Mouse (Mus musculus) heart, embryonic 16.5 days (tissue): ENCODE measurements around the gene Vps37d. TPM values are rescaled to one million over a fixed set of nuclear protein-coding genes. Genes with fewer than 3 reads are reported as not detected.
A peak's percentile ranks its signal among the peaks of the same experiment; 100 is the strongest.

Experiments used
- ATAC-seq: fragments of 200-750 bp; cut with Nextera tagmentation; replicated peaks from 2 replicates; pipeline ENCODE4 v1.8.0; 2017; ENCODE audit warnings: moderate number of reproducible peaks; ENCODE audit not compliant: insufficient read depth, low FRiP score; ENCODE audit errors: extremely low read depth
- H3K27ac ChIP-seq: fragments of 300-500 bp; sonication (generic); 2 replicates; pipeline ENCODE4 v1.5.1; 2014; ENCODE audit warnings: mild to moderate bottlenecking, low read length, control low read depth, moderate library complexity
- H3K27me3 ChIP-seq: fragments of 300-500 bp; sonication (generic); 2 replicates; pipeline ENCODE4 v1.6.1; 2014; ENCODE audit warnings: low read length, mixed read lengths; ENCODE audit not compliant: control insufficient read depth, insufficient read depth
- H3K36me3 ChIP-seq: fragments of 300-500 bp; sonication (generic); 2 replicates; pipeline ENCODE4 v1.6.1; 2014; ENCODE audit not compliant: control insufficient read depth, insufficient read depth
- H3K4me1 ChIP-seq: fragments of 300-500 bp; sonication (generic); 2 replicates; pipeline ENCODE4 v1.6.1; 2014; ENCODE audit warnings: low read length, mixed read lengths; ENCODE audit not compliant: control insufficient read depth, insufficient read depth
- H3K4me2 ChIP-seq: fragments of 300-500 bp; sonication (generic); 2 replicates; pipeline ENCODE4 v1.6.1; 2014; ENCODE audit warnings: low read depth, mild to moderate bottlenecking, control low read depth, low read length
- H3K4me3 ChIP-seq: fragments of 300-500 bp; sonication (generic); 2 replicates; pipeline ENCODE4 v1.5.1; 2014; ENCODE audit warnings: mild to moderate bottlenecking, control low read depth, low read length
- H3K9ac ChIP-seq: fragments of 300-500 bp; sonication (generic); 2 replicates; pipeline ENCODE4 v1.6.1; 2014; ENCODE audit warnings: low read length, control low read depth
- H3K9me3 ChIP-seq: fragments of 300-500 bp; sonication (generic); replicated peaks from 2 replicates; pipeline ENCODE4 v1.6.1; 2016; ENCODE audit warnings: low read length; ENCODE audit not compliant: control insufficient read depth
- WGBS: fragments of 180-500 bp; shearing (Covaris S2); extraction: QIAGEN DNeasy Blood & Tissue Kit; methylation state at CpG from one replicate; pipeline ENCODE4 v1.1.7; 2014; 5-methylcytosine and 5-hydroxymethylcytosine counted together
- polyA plus RNA-seq: library from polyadenylated mRNA; unstranded; fragments of >200 nt; fragmentation: Nextera tagmentation; extraction: Ambion mirVana; gene quantifications from 2 replicates; pipeline ENCODE4 v1.2.1, GENCODE M21; 2015

Vps37d gene
- polyA plus RNA-seq, 1 experiment from 2014 or later, result 1.8 TPM

DNA sequence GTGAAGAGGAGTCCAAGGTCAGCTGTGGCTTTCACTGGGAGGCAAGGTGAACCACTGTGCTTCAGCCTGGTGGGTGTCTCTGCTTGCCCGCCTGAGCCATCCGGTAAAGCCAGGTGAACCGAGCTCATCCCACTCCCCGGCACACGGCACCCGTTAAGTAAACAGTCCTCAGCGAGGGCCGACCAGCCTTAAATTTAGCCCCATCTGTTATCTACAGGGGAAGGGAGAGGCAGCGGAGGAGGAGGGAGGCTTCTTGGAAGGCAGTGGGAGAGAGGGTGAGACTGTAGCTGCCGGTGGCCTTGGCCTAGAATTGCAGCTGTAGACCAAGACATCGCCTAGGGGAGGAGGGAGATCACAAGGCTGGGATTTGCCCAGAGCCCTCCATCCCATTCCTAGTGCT is 37.3 kb downstream of the Vps37d start:
- H3K9ac ChIP-seq, result no peak overlapping the region
- H3K9me3 ChIP-seq, result no peaks in the 10 kb centered on the region
- H3K4me1 ChIP-seq, result no peaks in the 10 kb centered on the region
- peaks cover 16% of the 10 kb centered on the region for H3K36me3 ChIP-seq
- H3K4me3 ChIP-seq, result no peak overlapping the region
- H3K4me2 ChIP-seq, result no peak overlapping the region
- 36% methylated on average over 11 of the region's 11 CpGs for WGBS
- no peak for ATAC-seq
- H3K27ac ChIP-seq, result no peak overlapping the region
- no peaks in the 10 kb centered on the region for H3K27me3 ChIP-seq

DNA sequence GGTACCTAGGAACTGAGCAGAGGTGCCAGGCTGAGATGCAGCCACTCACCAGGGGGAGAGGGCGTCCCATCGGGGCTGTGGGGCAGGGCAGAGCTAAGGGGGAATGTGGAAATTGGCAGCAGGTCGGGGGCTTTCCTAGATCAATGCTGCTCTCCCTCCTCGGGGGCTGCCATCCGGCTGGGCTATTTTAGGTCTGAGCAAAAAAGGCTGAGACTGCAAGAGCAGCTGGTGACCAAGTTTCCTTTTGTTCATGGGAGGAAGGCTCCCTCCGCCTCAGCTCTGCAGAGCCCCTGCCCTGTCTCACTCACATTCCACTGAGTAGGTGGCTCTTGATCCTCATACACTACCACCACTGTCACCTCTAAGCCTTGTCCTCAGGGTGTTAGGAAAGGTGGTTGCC is 38.0 kb downstream of the Vps37d start:
- no peaks in the 10 kb centered on the region for H3K9me3 ChIP-seq
- ATAC-seq, result no peak; the same call in 1 of the 2 replicates
- H3K27me3 ChIP-seq, result no peaks in the 10 kb centered on the region
- no peak overlapping the region for H3K9ac ChIP-seq
- no peak overlapping the region for H3K4me2 ChIP-seq
- WGBS, result 37% methylated on average over 6 of the region's 6 CpGs
- H3K4me3 ChIP-seq, result no peak overlapping the region
- no peak overlapping the region for H3K27ac ChIP-seq
- H3K4me1 ChIP-seq, result no peaks in the 10 kb centered on the region
- peaks cover 10% of the 10 kb centered on the region for H3K36me3 ChIP-seq

DNA sequence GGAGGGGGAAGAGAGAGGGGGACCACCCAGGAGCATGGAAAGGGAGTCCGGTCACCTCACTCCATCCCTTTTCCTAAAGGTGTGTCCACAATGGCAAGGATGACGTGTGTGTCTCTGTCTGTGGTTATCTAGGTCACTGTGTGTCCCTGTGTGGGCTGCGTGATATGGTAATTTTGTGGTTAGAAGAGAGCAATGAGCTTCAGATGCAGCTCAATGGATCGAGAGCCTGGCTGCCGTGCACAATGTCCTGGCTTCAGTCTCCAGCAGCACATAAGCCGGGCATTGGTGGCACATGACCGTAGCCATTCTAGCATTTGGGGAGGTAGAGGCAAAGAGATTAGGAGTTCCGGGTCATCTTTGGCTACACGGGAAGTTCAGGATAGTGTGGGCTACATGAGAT is 38.5 kb downstream of the Vps37d start:
- Histone ChIP-seq H3K4me1 (no peaks in the 10 kb centered on the region), H3K4me3 (no peak overlapping the region), H3K27ac (no peak overlapping the region), H3K27me3 (no peaks in the 10 kb centered on the region), H3K36me3 (peaks cover 4% of the 10 kb centered on the region), H3K9ac (no peak overlapping the region), H3K4me2 (no peak overlapping the region), H3K9me3 (no peaks in the 10 kb centered on the region)
- 78% methylated on average over 9 of the region's 9 CpGs for WGBS
- ATAC-seq, result no peak

DNA sequence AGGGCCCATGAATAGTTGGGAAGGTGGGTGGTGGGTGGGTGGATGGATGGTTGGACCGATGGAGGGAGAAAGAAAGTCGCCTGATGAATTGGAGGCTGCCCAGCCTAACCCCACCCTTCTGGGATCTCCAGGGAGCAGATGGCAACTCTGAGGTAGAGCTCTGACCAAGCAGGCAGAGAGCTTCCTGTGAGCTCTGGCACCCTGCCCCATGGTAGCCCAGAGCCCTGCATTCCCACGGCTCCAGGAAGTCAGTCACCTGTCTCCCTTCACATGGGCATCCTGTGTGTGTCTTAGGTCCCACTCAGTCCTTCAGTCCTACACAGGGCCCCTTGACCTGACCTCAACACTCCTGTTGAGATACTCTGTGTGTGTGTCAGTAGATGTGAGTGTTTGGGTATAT is 40.1 kb downstream of the Vps37d start:
- Histone ChIP-seq H3K4me2 (no peak overlapping the region), H3K36me3 (peaks cover 2% of the 10 kb centered on the region; the same call in 1 of the 2 replicates), H3K4me1 (no peaks in the 10 kb centered on the region), H3K4me3 (no peak overlapping the region), H3K27ac (no peak overlapping the region), H3K9ac (no peak overlapping the region), H3K27me3 (no peaks in the 10 kb centered on the region), H3K9me3 (no peaks in the 10 kb centered on the region)
- 68% methylated on average over 3 of the region's 3 CpGs for WGBS
- ATAC-seq, result no peak

DNA sequence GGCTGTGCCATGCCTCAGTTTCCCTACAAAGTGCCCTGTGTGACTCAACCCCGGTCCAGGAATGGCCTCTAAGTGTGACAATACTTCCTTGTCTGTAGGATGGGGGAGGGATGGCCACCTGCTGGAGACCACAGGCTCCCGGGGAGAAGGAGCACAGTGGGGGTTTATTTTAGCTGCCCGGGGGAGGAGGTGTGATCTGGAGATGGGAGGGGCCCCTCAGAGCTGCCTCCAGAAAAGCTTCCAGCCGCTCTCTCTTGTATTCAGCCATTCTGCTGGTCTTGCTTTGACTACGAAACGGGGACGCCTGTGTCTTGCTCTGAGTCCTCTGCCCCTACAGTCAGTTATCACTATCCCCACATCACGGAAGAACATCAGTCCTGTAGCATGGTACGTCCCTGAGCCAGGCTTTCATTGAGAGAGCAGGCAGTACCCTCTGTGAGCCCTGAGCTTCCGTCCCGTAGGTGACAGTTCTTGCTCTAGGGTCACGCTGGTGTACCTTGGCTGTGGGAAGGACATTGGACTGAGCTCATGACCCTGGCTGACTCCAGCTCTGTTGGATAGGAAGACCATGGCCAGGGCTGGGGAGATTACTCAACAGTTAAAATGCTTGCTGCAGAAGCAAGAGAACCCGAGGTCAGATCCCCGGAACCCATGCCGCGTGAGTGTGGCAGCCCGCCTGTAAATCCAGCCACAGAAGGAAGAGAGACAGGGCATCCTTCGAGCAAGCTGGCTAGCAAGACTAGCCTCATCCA is 42.3 kb downstream of the Vps37d start:
- peaks cover 2% of the 10 kb centered on the region; the same call in 1 of the 2 replicates for H3K36me3 ChIP-seq
- no peak overlapping the region for H3K27ac ChIP-seq
- H3K4me1 ChIP-seq, result no peaks in the 10 kb centered on the region
- ATAC-seq, result no peak
- 59% methylated on average over 18 of the region's 18 CpGs for WGBS
- no peak overlapping the region for H3K9ac ChIP-seq
- no peak overlapping the region for H3K4me2 ChIP-seq
- H3K9me3 ChIP-seq, result no peaks in the 10 kb centered on the region
- no peak overlapping the region for H3K4me3 ChIP-seq
- no peaks in the 10 kb centered on the region for H3K27me3 ChIP-seq

DNA sequence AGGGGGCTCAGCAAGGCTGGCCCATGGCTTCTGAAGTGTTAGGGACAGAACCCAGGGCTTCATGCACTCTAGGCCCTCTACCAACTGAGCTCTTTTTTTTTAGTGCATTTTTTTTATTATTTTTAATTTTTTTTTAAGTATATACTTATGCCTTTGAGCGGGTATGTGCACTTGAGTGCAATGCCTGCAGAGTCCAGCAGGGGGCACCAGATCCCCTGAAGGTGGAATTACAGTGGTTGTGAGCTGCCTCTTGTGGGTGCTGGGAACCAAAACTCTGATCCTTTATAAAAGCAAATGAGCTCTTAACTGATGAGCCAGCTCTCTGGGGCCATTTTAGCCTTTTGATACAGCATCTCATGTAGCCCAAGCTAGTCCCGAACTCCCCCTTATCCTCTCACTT is 43.5 kb downstream of the Vps37d start:
- Histone ChIP-seq H3K9ac (no peak overlapping the region), H3K4me1 (no peaks in the 10 kb centered on the region; the same call in 1 of the 2 replicates), H3K4me3 (no peak overlapping the region), H3K9me3 (no peaks in the 10 kb centered on the region), H3K36me3 (peaks cover 2% of the 10 kb centered on the region; the same call in 1 of the 2 replicates), H3K27me3 (no peaks in the 10 kb centered on the region), H3K27ac (no peak overlapping the region), H3K4me2 (no peak overlapping the region)
- 96% methylated on average over 2 of the region's 2 CpGs for WGBS
- ATAC-seq, result no peak

DNA sequence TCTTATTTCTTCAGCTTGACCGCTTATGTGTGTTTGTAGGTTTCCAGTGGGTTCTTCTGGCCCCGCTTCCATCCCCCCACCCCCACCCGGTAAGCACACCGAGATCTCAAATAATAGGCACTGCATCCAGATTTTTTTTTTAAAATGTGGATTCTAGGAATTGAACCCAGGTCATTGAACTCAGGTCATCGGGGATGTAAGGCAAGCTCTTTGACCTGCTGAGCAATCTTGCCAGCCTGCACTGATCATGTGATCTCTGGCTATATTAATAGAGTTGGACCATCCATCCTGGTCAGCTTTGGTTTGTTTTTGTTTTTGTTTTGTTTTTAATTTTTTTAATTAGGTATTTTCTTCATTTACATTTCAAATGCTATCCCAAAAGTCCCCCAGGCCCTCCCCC is 45.5 kb downstream of the Vps37d start:
- H3K4me3 ChIP-seq, result no peak overlapping the region

DNA sequence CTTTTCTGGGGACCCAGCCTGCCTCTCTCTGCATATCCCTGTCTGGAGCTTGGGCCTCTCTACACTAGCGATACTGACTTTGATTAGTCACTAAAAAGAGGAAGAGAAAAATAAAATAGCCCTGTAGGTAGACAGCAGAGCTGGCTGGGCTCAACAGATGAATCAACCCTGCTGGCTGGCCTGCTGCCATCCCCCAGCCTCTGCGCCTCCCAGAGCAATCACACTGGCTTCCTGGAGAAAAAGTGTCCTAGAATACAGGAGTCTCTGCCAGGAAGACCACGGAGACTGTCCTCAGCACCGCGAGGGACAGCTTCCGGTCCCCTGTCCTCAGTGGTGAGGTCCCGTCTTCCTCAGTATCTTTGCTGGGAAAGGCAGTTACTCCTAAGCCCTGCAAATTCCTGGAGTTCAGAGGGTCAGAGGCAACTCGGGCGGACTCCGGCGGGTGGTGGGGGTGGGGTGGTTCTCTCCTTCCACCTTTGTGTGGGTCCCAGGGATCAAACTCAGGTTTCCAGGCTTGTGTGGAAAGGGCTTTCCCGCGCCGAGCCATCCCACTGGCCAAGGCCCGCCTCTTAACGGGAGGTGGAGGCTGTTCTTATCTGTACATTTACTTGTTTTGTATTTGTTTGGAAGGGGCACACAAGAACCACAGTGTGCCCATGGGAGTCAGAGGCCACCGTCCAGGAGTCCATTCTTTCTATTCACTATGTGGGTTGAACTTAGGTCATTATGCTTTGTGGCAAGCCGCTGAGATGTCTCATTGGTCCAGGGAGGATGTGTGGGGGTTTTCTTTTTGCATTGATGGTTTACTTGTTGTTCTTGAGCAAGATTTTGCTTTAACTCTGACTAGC is 48.8 kb downstream of the Vps37d start:
- Histone ChIP-seq H3K27ac (peak overlapping the region; percentile 8; the same call in 1 of the 2 replicates), H3K4me2 (peak overlapping the region; percentile 52), H3K4me1 (peaks cover 26% of the 10 kb centered on the region), H3K9me3 (no peaks in the 10 kb centered on the region), H3K36me3 (no peaks in the 10 kb centered on the region), H3K27me3 (no peaks in the 10 kb centered on the region), H3K9ac (0 out of 2 replicates have a peak overlapping the region, but pooled peaks have one; percentile 30), H3K4me3 (peak overlapping the region; percentile 20; the same call in 1 of the 2 replicates)
- ATAC-seq, result peak; percentile 64
- 39% methylated on average over 18 of the region's 18 CpGs for WGBS

More for the DNA sequence above, 45.5 kb downstream of the Vps37d start:
- Histone ChIP-seq H3K36me3 (no peaks in the 10 kb centered on the region; the same call in 1 of the 2 replicates), H3K27me3 (no peaks in the 10 kb centered on the region), H3K4me2 (no peak overlapping the region), H3K4me1 (peaks cover 13% of the 10 kb centered on the region), H3K27ac (no peak overlapping the region), H3K9ac (no peak overlapping the region), H3K9me3 (no peaks in the 10 kb centered on the region)
- ATAC-seq, result no peak
- WGBS, result 89% methylated on average over 5 of the region's 5 CpGs

DNA sequence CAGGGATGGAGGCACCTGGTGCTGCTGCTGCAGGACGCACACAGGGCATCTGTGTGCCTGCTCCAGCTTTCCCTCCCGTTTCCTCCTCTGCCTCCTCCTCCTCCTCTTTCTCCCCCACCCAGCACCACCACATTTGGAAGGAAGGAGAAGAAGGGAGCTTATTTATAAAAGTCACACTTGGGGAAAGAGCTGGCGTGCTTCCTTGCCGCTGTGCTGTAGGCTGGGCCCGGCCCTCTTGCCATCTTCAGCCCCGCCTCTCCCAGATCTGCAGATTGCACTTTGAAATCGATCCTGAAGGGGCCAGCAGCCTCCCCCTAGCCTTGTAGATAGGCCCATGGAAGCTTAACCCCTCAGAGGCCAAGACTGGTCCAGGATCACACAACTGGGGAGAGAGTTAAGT is 52.2 kb downstream of the Vps37d start:
- peaks cover 45% of the 10 kb centered on the region for H3K4me1 ChIP-seq
- no peaks in the 10 kb centered on the region for H3K9me3 ChIP-seq
- H3K4me3 ChIP-seq, result no peak overlapping the region
- H3K27me3 ChIP-seq, result no peaks in the 10 kb centered on the region
- H3K36me3 ChIP-seq, result no peaks in the 10 kb centered on the region
- WGBS, result 28% methylated on average over 7 of the region's 7 CpGs
- no peak overlapping the region for H3K9ac ChIP-seq
- ATAC-seq, result no peak
- H3K27ac ChIP-seq, result no peak overlapping the region
- H3K4me2 ChIP-seq, result peak overlapping the region; percentile 88; the same call in 1 of the 2 replicates
